Mouse (Mus musculus): Measurements from ENCODE around the gene Entr1.
A peak's percentile ranks its signal among the peaks of the same experiment; 100 is the strongest.

Gene Entr1

DNA sequence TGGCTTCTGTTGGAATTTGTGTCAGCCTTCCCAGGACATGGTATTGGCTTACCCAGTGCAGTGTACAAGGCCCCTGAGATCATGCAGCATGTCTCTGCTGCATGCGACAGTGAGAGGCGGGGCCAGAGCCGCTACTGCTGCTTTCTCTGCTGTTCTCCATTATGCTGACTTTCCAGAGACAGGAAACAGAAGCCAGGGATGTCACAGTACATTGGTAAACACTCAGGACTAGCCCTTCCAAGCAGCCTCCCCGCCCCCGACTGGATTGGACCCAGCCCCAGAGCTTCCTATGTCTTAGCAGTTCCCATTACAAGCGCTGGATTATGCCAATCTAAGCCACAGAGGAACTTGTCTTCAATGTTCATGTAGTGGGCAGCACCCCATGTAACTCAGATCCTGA is 40.9 kb downstream of the Entr1 start:
- DNase-seq (ENCODE audit: low spot score in 2 of 2): no peak

DNA sequence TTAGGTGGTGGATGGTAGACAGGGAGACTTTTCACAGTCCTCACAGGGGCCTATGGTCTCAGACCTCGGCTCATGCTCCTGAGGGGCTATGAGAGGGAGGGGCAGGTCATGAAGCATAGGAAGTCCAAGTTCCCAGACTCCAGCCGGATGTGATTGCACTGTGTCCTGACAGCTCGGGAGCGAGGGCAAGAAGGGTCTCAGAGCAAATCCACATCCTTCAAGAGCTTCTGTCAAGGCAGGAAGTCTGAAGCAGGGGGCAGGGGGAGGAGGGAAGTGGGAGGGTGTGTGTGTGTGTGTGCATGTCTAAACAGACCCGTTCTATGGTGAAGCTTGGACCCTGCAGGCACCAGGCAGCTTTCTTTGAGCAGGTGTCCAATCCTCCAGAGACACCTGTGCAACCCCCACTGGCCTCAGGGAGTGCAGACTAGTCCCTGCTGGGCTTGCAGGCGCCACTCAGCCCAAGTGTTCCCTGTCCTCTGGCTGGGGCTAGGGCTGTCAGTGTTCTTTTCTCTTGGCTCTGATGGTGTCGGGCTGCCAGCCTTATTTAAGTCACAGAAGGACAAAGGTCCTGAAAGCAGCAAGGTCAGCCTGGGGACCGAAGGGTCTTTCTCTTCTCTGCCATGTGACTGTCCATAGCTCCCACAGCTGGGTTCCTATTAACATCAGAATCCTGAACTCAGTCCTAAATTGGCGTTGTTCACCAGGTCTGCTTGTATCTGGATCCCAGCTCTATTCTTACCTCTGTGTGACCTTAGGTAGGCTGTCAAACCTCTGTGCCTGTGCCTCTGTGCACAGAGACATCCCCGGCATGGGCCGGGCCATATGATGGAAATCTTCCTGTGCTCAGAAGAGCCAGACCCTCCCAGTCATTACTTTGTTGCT is 46.3 kb downstream of the Entr1 start:
- DNase-seq (ENCODE audit: low spot score in 2 of 2): no peak

DNA sequence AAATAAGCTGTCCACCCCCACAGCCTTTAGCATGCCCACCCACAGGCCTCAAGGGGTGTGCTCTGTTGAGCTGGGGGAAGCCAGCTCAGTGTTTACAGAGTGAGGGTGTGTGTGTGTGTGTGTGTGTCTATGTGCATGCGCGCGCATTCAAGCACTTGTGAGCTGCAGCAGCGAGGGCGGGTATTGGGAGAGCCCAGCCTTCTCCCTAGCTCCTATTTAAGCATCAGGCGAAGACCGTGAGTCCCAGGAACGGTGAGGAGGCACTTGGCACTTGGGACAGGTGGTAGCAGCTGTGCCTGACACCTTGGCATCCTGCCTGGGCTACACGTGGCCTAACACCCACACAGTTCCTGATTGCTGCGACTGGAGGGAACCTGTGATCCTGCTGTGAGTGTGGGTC is 47.1 kb downstream of the Entr1 start:
- DNase-seq (ENCODE audit: low spot score in 2 of 2): peak; percentile 42 to 76

DNA sequence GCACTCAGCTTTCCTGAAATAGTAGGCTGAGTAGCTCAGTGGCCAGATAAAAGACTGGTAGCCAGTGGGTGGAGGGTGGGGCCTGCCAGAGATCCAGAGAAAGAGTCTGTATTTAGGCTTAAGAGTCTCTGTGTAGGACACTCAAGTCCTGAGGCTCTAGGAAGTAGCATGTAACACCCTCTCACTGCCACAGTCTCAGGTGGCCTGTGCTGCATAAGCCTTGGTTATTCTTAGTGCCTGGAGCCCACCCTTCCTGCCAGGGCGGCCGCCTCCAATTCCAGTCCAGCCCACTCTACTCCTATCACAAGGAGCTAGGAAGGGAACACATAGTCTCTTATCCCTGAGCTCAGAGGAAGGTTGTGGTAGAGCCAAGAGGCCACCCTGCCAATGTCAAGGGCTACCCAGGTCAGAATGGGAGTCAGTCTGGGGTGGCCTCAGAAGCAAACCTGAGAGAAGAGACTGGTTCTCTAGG is 47.6 kb downstream of the Entr1 start:
- no peak for DNase-seq (ENCODE audit: low spot score in 2 of 2)

DNA sequence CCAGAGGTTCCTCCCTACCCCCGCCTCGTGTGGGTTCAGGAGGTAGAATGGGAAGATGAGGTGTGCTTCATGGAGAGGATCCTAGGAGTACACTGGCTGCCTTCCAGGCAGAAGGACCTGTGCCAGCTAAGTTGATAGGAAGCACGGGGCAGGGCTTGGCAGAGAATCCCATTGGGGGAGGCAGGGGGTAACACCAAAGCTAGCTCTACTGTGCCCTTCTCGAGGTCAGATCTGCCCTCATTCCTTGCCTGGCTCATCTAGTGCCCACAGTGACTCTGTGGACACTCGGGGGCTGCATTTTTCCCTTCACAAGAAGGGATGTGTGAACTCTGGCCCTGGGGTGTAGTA is 49.9 kb downstream of the Entr1 start:
- DNase-seq (ENCODE audit: low spot score in 2 of 2): no peak

DNA sequence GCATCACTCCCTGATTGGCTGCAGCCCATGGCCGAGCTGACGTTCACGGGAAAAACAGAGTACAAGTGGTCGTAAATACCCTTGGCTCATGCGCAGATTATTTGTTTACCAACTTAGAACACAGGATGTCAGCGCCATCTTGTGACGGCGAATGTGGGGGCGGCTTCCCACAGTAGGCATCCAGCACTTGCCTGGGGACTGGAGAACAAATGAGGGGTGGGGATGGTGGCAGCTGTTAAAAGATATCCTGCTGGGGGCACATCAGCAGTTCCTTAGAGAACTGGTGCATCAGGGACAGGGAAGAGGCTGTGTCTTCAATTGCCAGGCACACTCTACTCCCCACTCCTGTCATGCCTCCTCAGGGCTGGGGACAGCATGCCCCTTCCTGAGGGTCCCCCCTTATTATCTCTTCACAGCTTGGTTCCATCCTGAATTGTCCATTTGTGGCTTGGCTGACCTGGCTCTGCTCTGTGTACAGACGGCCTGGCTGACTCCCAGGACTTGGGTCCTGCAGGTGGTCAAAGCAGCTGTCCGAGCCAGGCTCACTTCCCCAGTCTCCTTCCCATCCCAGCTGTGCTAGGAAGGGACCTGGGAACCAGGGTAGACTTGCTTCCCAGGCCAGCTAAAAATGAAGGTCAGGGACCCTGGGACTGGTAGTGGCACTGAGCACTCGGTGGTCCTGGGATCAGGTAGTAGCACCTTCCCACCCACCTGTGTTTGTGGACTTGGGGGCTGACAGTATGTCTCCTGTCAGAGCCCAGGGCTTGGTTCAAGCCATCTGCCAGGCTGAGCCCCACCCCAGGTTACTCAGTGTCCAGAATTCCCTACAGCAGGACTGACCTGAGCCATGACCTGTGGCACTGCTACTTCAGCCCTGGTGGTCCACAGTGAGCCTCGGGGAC is 50.6 kb downstream of the Entr1 start:
- DNase-seq (ENCODE audit: low spot score in 2 of 2): no peak

Data from frontal cortex, postnatal 10 days (tissue).